Mouse (Mus musculus) MEL (cell line): ENCODE measurements around the gene Taar8b.
"Not testable (repeated sequence)": the region's sequence is repeated elsewhere in the genome, so short reads cannot be mapped to it uniquely, and the experiment has no call there.

ENCODE experiments used
- CHD2 ChIP-seq: IDR thresholded peaks from 2 replicates; pipeline ENCODE4 v1.6.1; 2011; ENCODE audit warnings: low read length, improper control_type of control experiment
- CTCF ChIP-seq, 3 experiments: IDR thresholded peaks in 2 of 3; conservative IDR thresholded peaks in 1 of 3; 2 replicates each; pipeline ENCODE4 v1.5.1; 2011 to 2012; ENCODE audit warnings: low read length in 3 of 3, low read depth in 2 of 3, mild to moderate bottlenecking in 2 of 3, improper control_type of control experiment in 1 of 3, inconsistent platforms in 1 of 3, mixed read lengths in 1 of 3, moderate library complexity in 1 of 3; ENCODE audit not compliant: control insufficient read depth in 1 of 3, insufficient read depth in 1 of 3, poor library complexity in 1 of 3, severe bottlenecking in 1 of 3
- EP300 ChIP-seq, 2 experiments: IDR thresholded peaks; 2 replicates each; pipeline ENCODE4 v1.6.1; 2011; ENCODE audit warnings: improper control_type of control experiment in 2 of 2, low read length in 2 of 2, low read depth in 1 of 2, mild to moderate bottlenecking in 1 of 2
- KAT2A ChIP-seq: conservative IDR thresholded peaks from 2 replicates; pipeline ENCODE4 v1.6.1; 2012; ENCODE audit warnings: low read depth, low read length, improper control_type of control experiment, inconsistent platforms
- MAFK ChIP-seq: IDR thresholded peaks from 2 replicates; pipeline ENCODE4 v1.6.1; 2011; ENCODE audit warnings: low read depth, mild to moderate bottlenecking, low read length, improper control_type of control experiment, borderline replicate concordance
- MEF2A ChIP-seq: IDR thresholded peaks from 2 replicates; pipeline ENCODE4 v1.6.1; 2014; ENCODE audit warnings: low read depth, mild to moderate bottlenecking, inconsistent platforms, low read length, improper control_type of control experiment; ENCODE audit not compliant: poor library complexity, insufficient replicate concordance, severe bottlenecking; ENCODE audit errors: extremely low read depth
- NELFE ChIP-seq: IDR thresholded peaks from 2 replicates; pipeline ENCODE4 v1.6.1; 2011; ENCODE audit warnings: low read depth, low read length, improper control_type of control experiment
- POLR2A ChIP-seq, 2 experiments: IDR thresholded peaks; 2 replicates each; pipeline ENCODE4 v1.6.1; 2011 to 2012; ENCODE audit warnings: low read length in 2 of 2, mild to moderate bottlenecking in 2 of 2, control low read depth in 1 of 2, improper control_type of control experiment in 1 of 2, low read depth in 1 of 2, moderate library complexity in 1 of 2; ENCODE audit not compliant: control insufficient read depth in 1 of 2, insufficient read depth in 1 of 2, poor library complexity in 1 of 2
- POLR2AphosphoS5 ChIP-seq: IDR thresholded peaks from 2 replicates; pipeline ENCODE4 v1.6.1; 2012; ENCODE audit warnings: low read depth, borderline replicate concordance, mild to moderate bottlenecking, inconsistent platforms, low read length, moderate library complexity, mixed read lengths
- TAL1 ChIP-seq: IDR thresholded peaks from 2 replicates; pipeline ENCODE4 v1.6.1; 2012; ENCODE audit warnings: mild to moderate bottlenecking, inconsistent platforms, low read length, moderate library complexity, mixed read lengths
- TBP ChIP-seq: IDR thresholded peaks from 2 replicates; pipeline ENCODE4 v1.8.0; 2011; ENCODE audit warnings: low read depth, low read length, improper control_type of control experiment
- TCF12 ChIP-seq: IDR thresholded peaks from 2 replicates; pipeline ENCODE4 v1.6.1; 2014; ENCODE audit warnings: low read depth, mild to moderate bottlenecking, inconsistent platforms, low read length, improper control_type of control experiment, moderate library complexity
- ZC3H11A ChIP-seq: IDR thresholded peaks from 2 replicates; pipeline ENCODE4 v1.6.1; 2012; ENCODE audit warnings: low read depth, mild to moderate bottlenecking, inconsistent platforms, low read length, improper control_type of control experiment
- ZNF384 ChIP-seq: IDR thresholded peaks from 2 replicates; pipeline ENCODE4 v1.6.1; 2012; ENCODE audit warnings: low read depth, mild to moderate bottlenecking, inconsistent platforms, low read length, improper control_type of control experiment

- not testable (repeated sequence) for TF ChIP-seq MAFK; NELFE; EP300 (IDR thresholded peaks at IDR 0.05; ENCODE audit: low read depth in 1 of 2, low read length in 2 of 2); TBP; POLR2A (IDR thresholded peaks at IDR 0.05; ENCODE audit: control insufficient read depth in 1 of 2, insufficient read depth in 1 of 2, low read depth in 1 of 2, low read length in 2 of 2, poor library complexity in 1 of 2); MEF2A; CTCF (IDR thresholded peaks at IDR 0.05 in 2 of 3, conservative IDR thresholded peaks at IDR 0.05 in 1 of 3; ENCODE audit: control insufficient read depth in 1 of 3, insufficient read depth in 1 of 3, low read depth in 2 of 3, low read length in 3 of 3, poor library complexity in 1 of 3, severe bottlenecking in 1 of 3); ZNF384; TCF12; ZC3H11A; TAL1; POLR2AphosphoS5; KAT2A; CHD2
These were observed 9.7 kb upstream of the Taar8b start, which contains the start of gene Taar8c for GRCm38 (mm10) chr10:24101812-24102211.
